Mouse (Mus musculus) liver, embryonic 14.5 days (tissue): ENCODE measurements around the gene Olfr467.

Source experiments
- CTCF ChIP-seq: IDR thresholded peaks from 2 replicates; pipeline ENCODE4 v1.5.1; 2016; ENCODE audit warnings: antibody characterized with exemption, low read depth, control low read depth
- EP300 ChIP-seq: IDR thresholded peaks from 2 replicates; pipeline ENCODE4 v1.6.1; 2016; ENCODE audit warnings: antibody characterized with exemption, low read depth

GRCm38 (mm10) chr7:107778216-107778615, 33.8 kb upstream of the Olfr467 start:
- TF ChIP-seq CTCF (no peak), EP300 (no peak)
